ENCODE assay signal across 9 mouse cellular contexts in genomic region chr17:31138398-31138797, GRCm38 (mm10). TPM values are rescaled to one million over a fixed set of nuclear protein-coding genes. Genes with fewer than 3 reads are reported as not detected.
A peak's percentile ranks its signal among the peaks of the same experiment; 100 is the strongest.
DNase-seq lines count a peak whose midpoint lies in the region; ATAC-seq and TF ChIP-seq lines count a peak whose summit lies in the region.
"Had no signal": no experiment of that assay in that cellular context is flagged by ENCODE, and none has a peak within 500 bp of the region (broad histone marks: within the 10 kb centered on the region; RNA-seq: fewer than 3 reads in every experiment).

No protein-coding gene starts in this region.

- no peak overlapping the region for H3K9ac ChIP-seq in liver, embryonic 12.5 days
- H3K9ac ChIP-seq: neural tube, embryonic 12.5 days had no signal

- no peak overlapping the region for H3K4me2 ChIP-seq in liver, embryonic 12.5 days
- H3K4me2 ChIP-seq: neural tube, embryonic 12.5 days had no signal

- no peak for ATAC-seq in liver, embryonic 12.5 days

- no peaks in the 10 kb centered on the region for H3K9me3 ChIP-seq in liver, embryonic 12.5 days (replicated peaks)
- H3K9me3 ChIP-seq: neural tube, embryonic 12.5 days had no signal

- 9% methylated on average over 5 of the region's 5 CpGs for WGBS in liver, embryonic 12.5 days (ENCODE audit: insufficient replicate concordance)
- WGBS in olfactory bulb, adult 2 months, result 23% methylated on average over 5 of the region's 5 CpGs

- TF ChIP-seq POLR2A in olfactory bulb, adult 2 months (IDR thresholded peaks at IDR 0.05; ENCODE audit: insufficient read depth, low read depth, low read length), result no peak

- H3K36me3 ChIP-seq in liver, embryonic 12.5 days, result no peaks in the 10 kb centered on the region
- H3K36me3 ChIP-seq: neural tube, embryonic 12.5 days had no signal

- TF ChIP-seq CTCF in olfactory bulb, adult 2 months (IDR thresholded peaks at IDR 0.05; ENCODE audit: insufficient read depth, low read depth, low read length), result 0 out of 2 replicates have a peak, but pooled peaks have one; percentile 14

- intact Hi-C loops in gastrocnemius, postnatal 14 days (cut with DNase I; ENCODE audit: low total_unique reads), result loop anchor here (2.0 kb wide), 1 partner anchor 48 kb away; no protein-coding TSS in a partner anchor
- intact Hi-C loops in left cerebral cortex, postnatal 25 days (cut with DNase I), result loop anchor here (1.0 to 5.0 kb wide), 3 partner anchors 49 to 354 kb away; no protein-coding TSS in a partner anchor

- H3K4me3 ChIP-seq in liver, embryonic 12.5 days, result no peak overlapping the region
- H3K4me3 ChIP-seq in olfactory bulb, adult 2 months (ENCODE audit: insufficient read depth, low read depth, low read length), result no peak overlapping the region
- H3K4me3 ChIP-seq: neural tube, embryonic 12.5 days had no signal

- DNase-seq in liver, result peak; percentile 54
- peak; percentile 60 for DNase-seq in Muller cell, postnatal 12 days (ENCODE audit: inconsistent ontology term)
- DNase-seq in cerebellum, adult 11-12 months, result peak; percentile 78
- DNase-seq in gastrocnemius, postnatal 14 days, result peak; percentile 57
- peak; percentile 52 to 68 for DNase-seq in left cerebral cortex, postnatal 25 days (ENCODE audit: low spot score in 2 of 2)
- peak; percentile 78 for DNase-seq in thymus, postnatal 4 days

- H3K4me1 ChIP-seq in liver, embryonic 12.5 days, result peaks cover 9% of the 10 kb centered on the region; the same call in 1 of the 2 replicates
- H3K4me1 ChIP-seq in olfactory bulb, adult 2 months (ENCODE audit: control insufficient read depth, insufficient read depth, low read length), result 0 out of 2 replicates have a peak, but pooled peaks cover 2% of the 10 kb centered on the region
- H3K4me1 ChIP-seq: neural tube, embryonic 12.5 days had no signal

- H3K27me3 ChIP-seq in liver, embryonic 12.5 days (replicated peaks), result peaks cover 6% of the 10 kb centered on the region; the same call in 1 of the 2 replicates
- H3K27me3 ChIP-seq: neural tube, embryonic 12.5 days had no signal

- H3K27ac ChIP-seq in liver, embryonic 12.5 days, result no peak overlapping the region
- no peak overlapping the region for H3K27ac ChIP-seq in olfactory bulb, adult 2 months (ENCODE audit: insufficient read depth, low read depth, low read length)
- H3K27ac ChIP-seq: neural tube, embryonic 12.5 days had no signal

RNA-seq across cellular contexts. Expression of gene Tff2, which starts 5.7 kb away (rescaled TPM):
- polyA plus RNA-seq in liver, embryonic 12.5 days (2016; fragmentation: Nextera tagmentation; extraction: Ambion mirVana), result not detected in 2 replicates
- not detected for total RNA-seq in gastrocnemius, postnatal 14 days (2021)
- not detected for total RNA-seq in left cerebral cortex, postnatal 25 days (2021)
- not detected in 2 replicates for polyA plus RNA-seq in olfactory bulb, adult 2 months (2012; ENCODE audit: insufficient read depth, insufficient read length, low replicate concordance, missing spikeins)
- polyA plus RNA-seq: neural tube, embryonic 12.5 days had no signal

RNA-seq across cellular contexts. Expression of gene Tff3, which starts 9.0 kb away (rescaled TPM):
- 2.2 and 2.3 TPM in 2 replicates for polyA plus RNA-seq in liver, embryonic 12.5 days (2016; fragmentation: Nextera tagmentation; extraction: Ambion mirVana)
- total RNA-seq in gastrocnemius, postnatal 14 days (2021), result not detected
- not detected for total RNA-seq in left cerebral cortex, postnatal 25 days (2021)
- polyA plus RNA-seq in olfactory bulb, adult 2 months (2012; ENCODE audit: insufficient read depth, insufficient read length, low replicate concordance, missing spikeins), result not detected in 2 replicates

RNA-seq across cellular contexts. Expression of gene Tff1, which starts 26.7 kb away (rescaled TPM):
- polyA plus RNA-seq in liver, embryonic 12.5 days (2016; fragmentation: Nextera tagmentation; extraction: Ambion mirVana), result 0.46 TPM in 1 of 2 replicates, not detected in the other
- total RNA-seq in gastrocnemius, postnatal 14 days (2021), result not detected
- total RNA-seq in left cerebral cortex, postnatal 25 days (2021), result not detected
- polyA plus RNA-seq in olfactory bulb, adult 2 months (2012; ENCODE audit: insufficient read depth, insufficient read length, low replicate concordance, missing spikeins), result not detected in 2 replicates
- polyA plus RNA-seq: neural tube, embryonic 12.5 days had no signal
